11 mouse cellular contexts compared by ENCODE assay signal in genomic region chr7:143805199-143805624, GRCm38 (mm10). TPM values are rescaled to one million over a fixed set of nuclear protein-coding genes. Genes with fewer than 3 reads are reported as not detected.
DNase-seq lines count a peak whose midpoint lies in the region; ATAC-seq and TF ChIP-seq lines count a peak whose summit lies in the region.
"Had no signal": no experiment of that assay in that cellular context is flagged by ENCODE, and none has a peak within 500 bp of the region (broad histone marks: within the 10 kb centered on the region; RNA-seq: fewer than 3 reads in every experiment).

No protein-coding gene starts in this region.

- WGBS in kidney, embryonic 14.5 days = 71% methylated on average over 5 of the region's 5 CpGs
- 29% methylated on average over 5 of the region's 5 CpGs for WGBS in forebrain, postnatal 0 days
- WGBS in lung, postnatal 0 days = 36% methylated on average over 5 of the region's 5 CpGs

- no peak overlapping the region for H3K9ac ChIP-seq in kidney, embryonic 14.5 days (ENCODE audit: low read depth, low read length)
- no peak overlapping the region for H3K9ac ChIP-seq in forebrain, postnatal 0 days
- no peak overlapping the region for H3K9ac ChIP-seq in lung, postnatal 0 days (replicated peaks; ENCODE audit: low read depth)
- H3K9ac ChIP-seq: liver, postnatal 0 days had no signal

- no peak for ATAC-seq in kidney, embryonic 14.5 days (ENCODE audit: low FRiP score, low TSS enrichment)
- no peak for ATAC-seq in forebrain, postnatal 0 days
- peak; percentile 79 for ATAC-seq in lung, postnatal 0 days
- ATAC-seq: liver, postnatal 0 days had no signal

- H3K4me3 ChIP-seq in kidney, embryonic 14.5 days (ENCODE audit: low read length) = no peak overlapping the region
- H3K4me3 ChIP-seq in forebrain, postnatal 0 days (ENCODE audit: low read depth, low read length) = no peak overlapping the region
- no peak overlapping the region for H3K4me3 ChIP-seq in lung, postnatal 0 days (ENCODE audit: low read depth, low read length)

- no peak for TF ChIP-seq POLR2A in brain, embryonic 14.5 days (IDR thresholded peaks at IDR 0.05; ENCODE audit: borderline replicate concordance, extremely low read depth, insufficient read depth, insufficient read length, poor library complexity, severe bottlenecking)

- DNase-seq in kidney, postnatal 14 days = peak; percentile 65
- DNase-seq in brain, embryonic 14.5 days (ENCODE audit: low read depth) = peak; percentile 73
- peak; percentile 41 for DNase-seq in forebrain, postnatal 0 days
- DNase-seq in lung, postnatal 0 days (ENCODE audit: low spot score) = peak; percentile 75
- no peak for DNase-seq in adrenal gland, postnatal 36 days
- no peak for DNase-seq in cerebellum, adult 9-11 months
- DNase-seq: adrenal gland, postnatal 14 days; liver, postnatal 0 days had no signal

- peak; percentile 63 for TF ChIP-seq EP300 in lung, postnatal 0 days (IDR thresholded peaks at IDR 0.05)

- no peak overlapping the region for H3K4me2 ChIP-seq in kidney, embryonic 14.5 days (replicated peaks; ENCODE audit: low read depth, low read length)
- H3K4me2 ChIP-seq in forebrain, postnatal 0 days (ENCODE audit: low read depth) = no peak overlapping the region
- H3K4me2 ChIP-seq in lung, postnatal 0 days (replicated peaks; ENCODE audit: low read depth, low read length) = no peak overlapping the region

- no peaks in the 10 kb centered on the region for H3K9me3 ChIP-seq in kidney, embryonic 14.5 days (ENCODE audit: control insufficient read depth, low read length)
- no peaks in the 10 kb centered on the region for H3K9me3 ChIP-seq in forebrain, postnatal 0 days (ENCODE audit: low read length)
- no peaks in the 10 kb centered on the region for H3K9me3 ChIP-seq in lung, postnatal 0 days (ENCODE audit: low read length)

- H3K4me1 ChIP-seq in kidney, embryonic 14.5 days (ENCODE audit: control insufficient read depth, insufficient read depth, low read length) = no peaks in the 10 kb centered on the region
- no peaks in the 10 kb centered on the region for H3K4me1 ChIP-seq in forebrain, postnatal 0 days (ENCODE audit: insufficient read depth)
- H3K4me1 ChIP-seq in lung, postnatal 0 days (ENCODE audit: insufficient read depth, low read depth, low read length) = no peaks in the 10 kb centered on the region

- H3K27me3 ChIP-seq in kidney, embryonic 14.5 days (ENCODE audit: control insufficient read depth, insufficient read depth, low read length) = no peaks in the 10 kb centered on the region
- no peaks in the 10 kb centered on the region for H3K27me3 ChIP-seq in forebrain, postnatal 0 days (ENCODE audit: insufficient read depth, low read length)
- H3K27me3 ChIP-seq in lung, postnatal 0 days (replicated peaks; ENCODE audit: insufficient read depth, low read length) = no peaks in the 10 kb centered on the region

- H3K27ac ChIP-seq in kidney, embryonic 14.5 days (ENCODE audit: low read depth, low read length) = no peak overlapping the region
- no peak overlapping the region for H3K27ac ChIP-seq in forebrain, postnatal 0 days (ENCODE audit: low read depth, low read length)
- H3K27ac ChIP-seq in lung, postnatal 0 days (ENCODE audit: low read length) = no peak overlapping the region

- no peak for TF ChIP-seq CTCF in brain, embryonic 14.5 days (IDR thresholded peaks at IDR 0.05; ENCODE audit: borderline replicate concordance, extremely low read depth, insufficient read depth, insufficient read length)
- TF ChIP-seq CTCF in forebrain, postnatal 0 days (IDR thresholded peaks at IDR 0.05; ENCODE audit: low read depth) = no peak
- no peak for TF ChIP-seq CTCF in lung, postnatal 0 days (IDR thresholded peaks at IDR 0.05)

- peaks cover 57% of the 10 kb centered on the region for H3K36me3 ChIP-seq in kidney, embryonic 14.5 days (ENCODE audit: control insufficient read depth, insufficient read depth, low read length)
- peaks cover 34% of the 10 kb centered on the region for H3K36me3 ChIP-seq in forebrain, postnatal 0 days (ENCODE audit: insufficient read depth)
- 0 out of 2 replicates have a peak, but pooled peaks cover 7% of the 10 kb centered on the region for H3K36me3 ChIP-seq in lung, postnatal 0 days (ENCODE audit: insufficient read depth, low read length)

RNA-seq across cellular contexts. Expression of gene Nadsyn1, which starts 17.4 kb away (rescaled TPM):
- 5.2 and 9.6 TPM in 2 replicates for polyA plus RNA-seq in kidney, embryonic 14.5 days (2014; fragmentation: Nextera tagmentation; extraction: Ambion mirVana)
- polyA plus RNA-seq in brain, embryonic 14.5 days (2012; rRNA removed) = 11.7 and 17.1 TPM in 2 replicates
- 4.9 and 7.9 TPM in 2 replicates for total RNA-seq in forebrain, postnatal 0 days (2014; rRNA removed)
- polyA plus RNA-seq in forebrain, postnatal 0 days (2015; fragmentation: Nextera tagmentation; extraction: Ambion mirVana) = 3.5 and 3.6 TPM in 2 replicates
- polyA plus RNA-seq in lung, postnatal 0 days (2015; fragmentation: Nextera tagmentation; extraction: Ambion mirVana) = 5.0 and 5.2 TPM in 2 replicates
- total RNA-seq in adrenal gland, postnatal 36 days (2021) = 10 to 100 TPM; 11.8 to 12.6 TPM

RNA-seq across cellular contexts. Expression of gene Dhcr7, which starts 17.7 kb away (rescaled TPM):
- polyA plus RNA-seq in kidney, embryonic 14.5 days (2014; fragmentation: Nextera tagmentation; extraction: Ambion mirVana) = 25.5 and 42.5 TPM in 2 replicates
- 106 and 117 TPM in 2 replicates for polyA plus RNA-seq in brain, embryonic 14.5 days (2012; rRNA removed)
- total RNA-seq in forebrain, postnatal 0 days (2014; rRNA removed) = 40.5 and 52.7 TPM in 2 replicates
- 63.8 and 75.4 TPM in 2 replicates for polyA plus RNA-seq in forebrain, postnatal 0 days (2015; fragmentation: Nextera tagmentation; extraction: Ambion mirVana)
- 9.7 and 10.8 TPM in 2 replicates for polyA plus RNA-seq in lung, postnatal 0 days (2015; fragmentation: Nextera tagmentation; extraction: Ambion mirVana)
- 1,000 to 10,000 TPM in 1 of 2 experiments, 100 to 1,000 TPM in 1; 948 to 1,085 TPM for total RNA-seq in adrenal gland, postnatal 36 days (2021)

RNA-seq across cellular contexts. Expression of gene Mrgpre, which starts 20.9 kb away (rescaled TPM):
- polyA plus RNA-seq in kidney, embryonic 14.5 days (2014; fragmentation: Nextera tagmentation; extraction: Ambion mirVana) = 0.86 and 1.8 TPM in 2 replicates
- polyA plus RNA-seq in brain, embryonic 14.5 days (2012; rRNA removed) = 6.4 and 10.5 TPM in 2 replicates
- total RNA-seq in forebrain, postnatal 0 days (2014; rRNA removed) = 5.2 and 5.9 TPM in 2 replicates
- polyA plus RNA-seq in forebrain, postnatal 0 days (2015; fragmentation: Nextera tagmentation; extraction: Ambion mirVana) = 5.9 and 8.3 TPM in 2 replicates
- polyA plus RNA-seq in lung, postnatal 0 days (2015; fragmentation: Nextera tagmentation; extraction: Ambion mirVana) = 0.67 and 0.72 TPM in 2 replicates
- total RNA-seq in adrenal gland, postnatal 36 days (2021) = 1 to 10 TPM; 1.3 to 1.6 TPM

RNA-seq across cellular contexts. Expression of gene Mrgprg, which starts 38.4 kb away (rescaled TPM):
- not detected in 2 replicates for polyA plus RNA-seq in kidney, embryonic 14.5 days (2014; fragmentation: Nextera tagmentation; extraction: Ambion mirVana)
- polyA plus RNA-seq in brain, embryonic 14.5 days (2012; rRNA removed) = not detected in 2 replicates
- total RNA-seq in forebrain, postnatal 0 days (2014; rRNA removed) = not detected in 2 replicates
- not detected in 2 replicates for polyA plus RNA-seq in forebrain, postnatal 0 days (2015; fragmentation: Nextera tagmentation; extraction: Ambion mirVana)
- polyA plus RNA-seq in lung, postnatal 0 days (2015; fragmentation: Nextera tagmentation; extraction: Ambion mirVana) = not detected in 2 replicates
- total RNA-seq in adrenal gland, postnatal 36 days (2021) = 1 to 10 TPM; 1.3 to 3.8 TPM
- total RNA-seq: MEL had no signal
- polyA plus RNA-seq: cortical plate, adult 2 months; liver, postnatal 0 days had no signal

RNA-seq across cellular contexts. Expression of gene Osbpl5, which starts 48.4 kb away (rescaled TPM):
- 18.7 and 30.7 TPM in 2 replicates for polyA plus RNA-seq in kidney, embryonic 14.5 days (2014; fragmentation: Nextera tagmentation; extraction: Ambion mirVana)
- 52.0 and 59.1 TPM in 2 replicates for polyA plus RNA-seq in brain, embryonic 14.5 days (2012; rRNA removed)
- total RNA-seq in forebrain, postnatal 0 days (2014; rRNA removed) = 38.3 and 43.8 TPM in 2 replicates
- polyA plus RNA-seq in forebrain, postnatal 0 days (2015; fragmentation: Nextera tagmentation; extraction: Ambion mirVana) = 19.6 and 26.2 TPM in 2 replicates
- 47.6 and 56.8 TPM in 2 replicates for polyA plus RNA-seq in lung, postnatal 0 days (2015; fragmentation: Nextera tagmentation; extraction: Ambion mirVana)
- 10 to 100 TPM; 29.6 to 32.4 TPM for total RNA-seq in adrenal gland, postnatal 36 days (2021)

Comparison
In these comparisons a context has a peak if more than half of its experiments do, and no peak if none do; other contexts are left out.
1. DNase-seq: peak in kidney, postnatal 14 days (single experiment), brain, embryonic 14.5 days (single experiment), forebrain, postnatal 0 days (single experiment) and lung, postnatal 0 days (single experiment); none in adrenal gland, postnatal 36 days (0 of 2) and cerebellum, adult 9-11 months (single experiment).